Mouse (Mus musculus): ENCODE measurements around the gene Ddb1. TPM values are rescaled to one million over a fixed set of nuclear protein-coding genes. Genes with fewer than 3 reads are reported as not detected.

The Ddb1 gene
- polyA plus RNA-seq, 1 experiment: 120 TPM

GRCm38 (mm10) chr19:10565217-10565616 lies 39.9 kb upstream of the Ddb1 start:
- Histone ChIP-seq H3K4me1 (ENCODE audit: control insufficient read depth, insufficient read depth, low read length) (no peaks in the 10 kb centered on the region), H3K27ac (ENCODE audit: insufficient read depth, low read length) (no peak overlapping the region), H3K4me3 (ENCODE audit: insufficient read depth, low read length) (no peak overlapping the region)
- TF ChIP-seq CTCF (IDR thresholded peaks at IDR 0.05; ENCODE audit: extremely low read depth, insufficient read depth, low read length) (no peak), POLR2A (IDR thresholded peaks at IDR 0.05; ENCODE audit: extremely low read depth, insufficient read depth, low read length) (no peak)

GRCm38 (mm10) chr19:10569627-10570026 lies 35.5 kb upstream of the Ddb1 start:
- Histone ChIP-seq H3K27ac (ENCODE audit: insufficient read depth, low read length) (no peak overlapping the region), H3K4me3 (ENCODE audit: insufficient read depth, low read length) (no peak overlapping the region), H3K4me1 (ENCODE audit: control insufficient read depth, insufficient read depth, low read length) (no peaks in the 10 kb centered on the region)
- TF ChIP-seq POLR2A (IDR thresholded peaks at IDR 0.05; ENCODE audit: extremely low read depth, insufficient read depth, low read length): no peak
- no peak for TF ChIP-seq CTCF (IDR thresholded peaks at IDR 0.05; ENCODE audit: extremely low read depth, insufficient read depth, low read length)

GRCm38 (mm10) chr19:10576690-10577561 lies 28.2 kb upstream of the Ddb1 start, which contains the start of the genes Cyb561a3 and Tmem138:
Gene Cyb561a3 (plus strand): TSS chr19:10577172.
Gene Tmem138 (minus strand): TSS chr19:10577362.
- Histone ChIP-seq H3K4me1 (ENCODE audit: control insufficient read depth, insufficient read depth, low read length) (0 out of 2 replicates have a peak, but pooled peaks cover 1% of the 10 kb centered on the region), H3K4me3 (ENCODE audit: insufficient read depth, low read length) (peak within 1 kb of the TSS; percentile 54), H3K27ac (ENCODE audit: insufficient read depth, low read length) (peak within 1 kb of the TSS; percentile 75)
- TF ChIP-seq POLR2A (IDR thresholded peaks at IDR 0.05; ENCODE audit: extremely low read depth, insufficient read depth, low read length) (peak; percentile 86), CTCF (IDR thresholded peaks at IDR 0.05; ENCODE audit: extremely low read depth, insufficient read depth, low read length) (no peak)

GRCm38 (mm10) chr19:10580102-10580501 lies 25.0 kb upstream of the Ddb1 start:
- Histone ChIP-seq H3K4me3 (ENCODE audit: insufficient read depth, low read length) (no peak overlapping the region), H3K4me1 (ENCODE audit: control insufficient read depth, insufficient read depth, low read length) (0 out of 2 replicates have a peak, but pooled peaks cover 1% of the 10 kb centered on the region), H3K27ac (ENCODE audit: insufficient read depth, low read length) (no peak overlapping the region)
- TF ChIP-seq CTCF (IDR thresholded peaks at IDR 0.05; ENCODE audit: extremely low read depth, insufficient read depth, low read length): no peak
- no peak for TF ChIP-seq POLR2A (IDR thresholded peaks at IDR 0.05; ENCODE audit: extremely low read depth, insufficient read depth, low read length)

GRCm38 (mm10) chr19:10580761-10581160 lies 24.4 kb upstream of the Ddb1 start:
- Histone ChIP-seq H3K27ac (ENCODE audit: insufficient read depth, low read length) (no peak overlapping the region), H3K4me1 (ENCODE audit: control insufficient read depth, insufficient read depth, low read length) (0 out of 2 replicates have a peak, but pooled peaks cover 1% of the 10 kb centered on the region), H3K4me3 (ENCODE audit: insufficient read depth, low read length) (no peak overlapping the region)
- no peak for TF ChIP-seq CTCF (IDR thresholded peaks at IDR 0.05; ENCODE audit: extremely low read depth, insufficient read depth, low read length)
- TF ChIP-seq POLR2A (IDR thresholded peaks at IDR 0.05; ENCODE audit: extremely low read depth, insufficient read depth, low read length): no peak

GRCm38 (mm10) chr19:10581984-10582383 lies 23.1 kb upstream of the Ddb1 start:
- no peak overlapping the region for H3K4me3 ChIP-seq (ENCODE audit: insufficient read depth, low read length)
- H3K27ac ChIP-seq (ENCODE audit: insufficient read depth, low read length): no peak overlapping the region
- no peak for TF ChIP-seq POLR2A (IDR thresholded peaks at IDR 0.05; ENCODE audit: extremely low read depth, insufficient read depth, low read length)
- 0 out of 2 replicates have a peak, but pooled peaks cover 1% of the 10 kb centered on the region for H3K4me1 ChIP-seq (ENCODE audit: control insufficient read depth, insufficient read depth, low read length)

GRCm38 (mm10) chr19:10583550-10584146 lies 21.5 kb upstream of the Ddb1 start:
- Histone ChIP-seq H3K27ac (ENCODE audit: insufficient read depth, low read length) (no peak overlapping the region), H3K4me3 (ENCODE audit: insufficient read depth, low read length) (no peak overlapping the region), H3K4me1 (ENCODE audit: control insufficient read depth, insufficient read depth, low read length) (no peaks in the 10 kb centered on the region)
- TF ChIP-seq POLR2A (IDR thresholded peaks at IDR 0.05; ENCODE audit: extremely low read depth, insufficient read depth, low read length): no peak
- TF ChIP-seq CTCF (IDR thresholded peaks at IDR 0.05; ENCODE audit: extremely low read depth, insufficient read depth, low read length): no peak

GRCm38 (mm10) chr19:10585112-10585511 lies 20.0 kb upstream of the Ddb1 start:
- Histone ChIP-seq H3K27ac (ENCODE audit: insufficient read depth, low read length) (no peak overlapping the region), H3K4me1 (ENCODE audit: control insufficient read depth, insufficient read depth, low read length) (no peaks in the 10 kb centered on the region), H3K4me3 (ENCODE audit: insufficient read depth, low read length) (no peak overlapping the region)
- TF ChIP-seq POLR2A (IDR thresholded peaks at IDR 0.05; ENCODE audit: extremely low read depth, insufficient read depth, low read length) (no peak), CTCF (IDR thresholded peaks at IDR 0.05; ENCODE audit: extremely low read depth, insufficient read depth, low read length) (no peak)

- TF ChIP-seq CTCF (IDR thresholded peaks at IDR 0.05; ENCODE audit: extremely low read depth, insufficient read depth, low read length): no peak
- no peak for TF ChIP-seq POLR2A (IDR thresholded peaks at IDR 0.05; ENCODE audit: extremely low read depth, insufficient read depth, low read length)
- H3K4me1 ChIP-seq (ENCODE audit: control insufficient read depth, insufficient read depth, low read length): no peaks in the 10 kb centered on the region
- no peak overlapping the region for H3K27ac ChIP-seq (ENCODE audit: insufficient read depth, low read length)
- H3K4me3 ChIP-seq (ENCODE audit: insufficient read depth, low read length): no peak overlapping the region
These were observed 17.9 kb upstream of the Ddb1 start for GRCm38 (mm10) chr19:10587231-10587630.
